Mouse (Mus musculus) yolk sac, embryonic 10.5 days (tissue): Measurements from ENCODE around the gene Tfpt.
A peak's percentile ranks its signal among the peaks of the same experiment; 100 is the strongest.

Source experiments
- DNase-seq: peaks from one replicate; pipeline ENCODE4 v3.0.0-alpha.2; 2017; ENCODE audit warnings: low spot score

The Tfpt gene

GRCm38 (mm10) chr7:3629543-3630477 lies at the start of gene Tfpt, which contains the start of gene Prpf31:
TSS of gene Tfpt (minus strand) at chr7:3629929.
TSS of gene Prpf31 (plus strand) at chr7:3629985.
- DNase-seq, result peak; percentile 96

GRCm38 (mm10) chr7:3677342-3677741 lies 47.6 kb upstream of the Tfpt start, which contains the start of gene Tmc4:
TSS of gene Tmc4 (minus strand) at chr7:3677553.
- DNase-seq, result peak; percentile 57

GRCm38 (mm10) chr7:3676371-3676770 lies 46.6 kb upstream of the Tfpt start:
- DNase-seq, result no peak

- no peak for DNase-seq
These were observed 45.5 kb upstream of the Tfpt start for GRCm38 (mm10) chr7:3675228-3675548.

GRCm38 (mm10) chr7:3674507-3675227 lies 44.9 kb upstream of the Tfpt start:
- DNase-seq, result peak; percentile 55

- DNase-seq, result peak; percentile 63
These were observed 37.2 kb upstream of the Tfpt start for GRCm38 (mm10) chr7:3666921-3667391.

- peak; percentile 95 for DNase-seq
These were observed 35.7 kb upstream of the Tfpt start, which contains the start of gene Leng1 for GRCm38 (mm10) chr7:3665215-3666114. TSS of gene Leng1 (minus strand) at chr7:3665840.

- peak; percentile 63 for DNase-seq
These were observed 34.9 kb upstream of the Tfpt start for GRCm38 (mm10) chr7:3664524-3665214.

GRCm38 (mm10) chr7:3658578-3658977 lies 28.8 kb upstream of the Tfpt start:
- no peak for DNase-seq

GRCm38 (mm10) chr7:3656966-3657365 lies 27.2 kb upstream of the Tfpt start:
- DNase-seq, result no peak

GRCm38 (mm10) chr7:3646641-3647040 lies 16.9 kb upstream of the Tfpt start:
- no peak for DNase-seq

- no peak for DNase-seq
These were observed 16.5 kb upstream of the Tfpt start for GRCm38 (mm10) chr7:3646188-3646587.

- DNase-seq, result no peak
These were observed 15.8 kb upstream of the Tfpt start for GRCm38 (mm10) chr7:3645488-3646025.

- DNase-seq, result peak; percentile 100
These were observed 15.2 kb upstream of the Tfpt start, which contains the start of gene Cnot3 for GRCm38 (mm10) chr7:3644672-3645487. TSS of gene Cnot3 (plus strand) at chr7:3645268.

GRCm38 (mm10) chr7:3644348-3644671 lies 14.6 kb upstream of the Tfpt start:
- no peak for DNase-seq

- DNase-seq, result no peak
These were observed 14.1 kb upstream of the Tfpt start for GRCm38 (mm10) chr7:3643843-3644242.

- no peak for DNase-seq
These were observed 13.7 kb upstream of the Tfpt start for GRCm38 (mm10) chr7:3643412-3643811.

- DNase-seq, result no peak
These were observed 718 bp upstream of the Tfpt start for GRCm38 (mm10) chr7:3630478-3630815.

- DNase-seq, result no peak
These were observed 699 bp downstream of the Tfpt start for GRCm38 (mm10) chr7:3629030-3629429.
